Mouse (Mus musculus): ENCODE results near the gene Vamp2.

GRCm38 (mm10) chr11:69080102-69080854 is 8.0 kb upstream of the Vamp2 start:
- TF ChIP-seq ZC3H11A (IDR thresholded peaks at IDR 0.05; ENCODE audit: borderline replicate concordance, low read depth, low read length) (no peak), CHD2 (IDR thresholded peaks at IDR 0.05; ENCODE audit: low read depth, low read length) (no peak), HCFC1 (IDR thresholded peaks at IDR 0.05; ENCODE audit: borderline replicate concordance, insufficient read depth, low read length) (no peak), ZNF384 (IDR thresholded peaks at IDR 0.05; ENCODE audit: low read depth, low read length) (no peak), MAFK (IDR thresholded peaks at IDR 0.05; ENCODE audit: insufficient read depth, low read depth, low read length) (no peak)
